Mouse (Mus musculus) pancreas, adult 10 weeks (tissue): ENCODE results near the gene Shf. TPM values are rescaled to one million over a fixed set of nuclear protein-coding genes. Genes with fewer than 3 reads are reported as not detected.

ENCODE experiments used
- polyA plus RNA-seq: library from polyadenylated mRNA; stranded (reverse); fragments of 350-450 nt; fragmentation: Illumina TruSeq; extraction: RNeasy Lipid Tissue Mini Kit (QIAGEN cat#74804); gene quantifications from one replicate; pipeline ENCODE4 v1.2.3, GENCODE M21; 2015; ENCODE audit warnings: low read depth, low replicate concordance; ENCODE audit not compliant: insufficient read depth

The Shf gene
- 2.8 TPM for polyA plus RNA-seq

DNA sequence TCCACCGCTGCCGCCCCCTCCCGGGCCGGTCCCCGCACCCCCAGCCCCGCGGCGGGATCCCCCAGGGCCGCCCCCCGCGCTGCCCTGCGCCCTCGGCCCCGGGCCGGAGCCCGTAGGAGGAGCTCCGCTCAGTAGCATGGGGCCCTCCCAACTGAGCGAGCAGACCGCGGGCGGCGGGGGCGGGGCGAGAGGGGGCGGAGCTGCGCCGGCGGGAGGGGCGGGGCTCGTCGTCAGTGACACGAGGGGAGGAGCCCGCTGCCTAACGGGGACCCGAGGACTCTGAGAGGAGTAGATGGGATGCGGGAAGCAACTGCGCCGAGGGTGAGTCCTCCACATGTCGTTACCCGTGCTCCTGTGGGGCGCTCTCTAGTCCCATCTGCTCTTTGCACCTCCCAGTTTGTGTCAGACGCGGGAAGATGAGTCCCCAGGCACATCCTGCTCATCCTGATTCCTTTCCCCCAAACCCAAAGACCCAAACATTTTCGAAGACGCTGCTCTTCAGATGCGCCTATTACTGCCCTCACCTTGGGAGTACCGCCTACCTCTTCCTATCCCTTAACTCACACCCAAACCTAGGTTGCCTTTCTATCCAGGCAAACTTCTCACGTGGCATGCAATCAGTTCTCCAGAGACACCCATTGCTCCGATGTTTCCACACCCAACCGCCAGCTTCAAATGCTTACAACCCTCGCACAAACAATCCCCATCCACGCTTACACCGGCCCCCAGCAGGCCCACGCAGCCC, at the start of gene Shf:
Shf (minus strand) TSS at position 168 of the 745 bp plus-strand sequence.

GRCm38 (mm10) chr2:122315372-122315771, 53.6 kb downstream of the Shf start, which contains the start of gene Duox1:
Duox1 (plus strand) TSS chr2:122315672.

GRCm38 (mm10) chr2:122313536-122313935, 55.4 kb downstream of the Shf start, which contains the start of gene Duoxa1:
Duoxa1 (minus strand) TSS chr2:122313730.

Other genes starting within 250 kb of the Shf start
- 330 TPM for gene B2m, start 221.5 kb downstream of the Shf start, polyA plus RNA-seq
- not detected for gene Trim69, start 208.5 kb downstream of the Shf start, polyA plus RNA-seq
- not detected for gene Patl2, start 183.0 kb downstream of the Shf start, polyA plus RNA-seq
- gene Terb2, start 182.9 kb downstream of the Shf start, polyA plus RNA-seq: not detected
- 15.0 TPM for gene Sord, start 134.4 kb downstream of the Shf start, polyA plus RNA-seq
- gene Duox2, start 70.7 kb downstream of the Shf start, polyA plus RNA-seq: 1.1 TPM
- not detected for gene Duoxa2, start 70.3 kb downstream of the Shf start, polyA plus RNA-seq
- gene Duoxa1, start 55.4 kb downstream of the Shf start, polyA plus RNA-seq: not detected
- gene Duox1, start 53.5 kb downstream of the Shf start, polyA plus RNA-seq: not detected
- 2.8 TPM for gene Slc28a2, start 57.3 kb upstream of the Shf start, polyA plus RNA-seq
- not detected for gene Gm14085, start 115.8 kb upstream of the Shf start, polyA plus RNA-seq
- 112 TPM for gene Gatm, start 242.1 kb upstream of the Shf start, polyA plus RNA-seq